In the genomic region with DNA sequence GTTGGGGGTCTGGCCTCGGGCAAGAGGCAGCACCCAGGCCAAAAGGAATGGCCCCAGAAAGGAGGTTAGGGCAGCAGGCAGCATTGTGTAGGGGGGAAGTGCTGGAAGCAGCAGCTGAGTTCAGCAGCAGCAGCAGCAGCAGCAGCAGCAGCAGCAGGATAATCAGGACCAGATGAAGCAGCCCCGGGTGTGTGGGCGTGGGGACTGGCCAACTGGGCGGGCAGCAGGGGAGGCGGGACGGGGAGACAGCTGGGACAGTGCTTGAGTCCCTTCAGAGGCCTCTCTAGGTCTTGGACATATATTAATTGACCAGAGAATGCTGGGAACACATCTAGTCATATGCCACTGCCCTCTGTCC, we compare ENCODE assay signal across 9 mouse cellular contexts. TPM values are rescaled to one million over a fixed set of nuclear protein-coding genes. Genes with fewer than 3 reads are reported as not detected.
DNase-seq lines count a peak whose midpoint lies in the region; ATAC-seq and TF ChIP-seq lines count a peak whose summit lies in the region.
"Had no signal": no experiment of that assay in that cellular context is flagged by ENCODE, and none has a peak within 500 bp of the region (broad histone marks: within the 10 kb centered on the region; RNA-seq: fewer than 3 reads in every experiment).

No protein-coding gene starts in this region.

- peak; percentile 82 for ATAC-seq in lung, embryonic 15.5 days (ENCODE audit: borderline replicate concordance, extremely low read depth, low FRiP score, low TSS enrichment)
- no peak for ATAC-seq in CD4-positive, CD25-positive, alpha-beta regulatory T cell, adult 4 months

- peak overlapping the region; percentile 55 for H3K4me2 ChIP-seq in lung, embryonic 15.5 days

- H3K9ac ChIP-seq in heart, adult 2 months (ENCODE audit: low read depth, low read length) = peak overlapping the region; percentile 61
- peak overlapping the region; percentile 29; the same call in 1 of the 2 replicates for H3K9ac ChIP-seq in lung, embryonic 15.5 days

- H3K79me2 ChIP-seq in heart, adult 2 months (replicated peaks; ENCODE audit: control insufficient read depth, insufficient read depth, low read length) = no peaks in the 10 kb centered on the region

- H3K4me1 ChIP-seq in heart, adult 2 months (ENCODE audit: control insufficient read depth, insufficient read depth, low read length) = peaks cover 10% of the 10 kb centered on the region
- peaks cover 54% of the 10 kb centered on the region for H3K4me1 ChIP-seq in lung, embryonic 15.5 days

- H3K27me3 ChIP-seq in heart, adult 2 months (ENCODE audit: control insufficient read depth, insufficient read depth, low read length) = no peaks in the 10 kb centered on the region
- no peaks in the 10 kb centered on the region for H3K27me3 ChIP-seq in lung, embryonic 15.5 days

- TF ChIP-seq POLR2A in heart, adult 2 months (IDR thresholded peaks at IDR 0.05; ENCODE audit: insufficient read depth, low read depth, low read length) = peak; percentile 51; the same call in 1 of the 2 replicates

- DNase-seq in urinary bladder, postnatal 14 days (ENCODE audit: low spot score) = peak; percentile 70
- DNase-seq in urinary bladder, postnatal 10 days (ENCODE audit: low spot score) = no peak
- DNase-seq in heart, adult 2 months = peak; percentile 81 to 82
- peak; percentile 44 for DNase-seq in kidney, adult 18-20 months
- peak; percentile 82 for DNase-seq in testis, postnatal 10 days (ENCODE audit: low spot score)
- no peak for DNase-seq in right cerebral cortex, adult 18-20 months

- H3K9me3 ChIP-seq in lung, embryonic 15.5 days = no peaks in the 10 kb centered on the region

- 4% methylated on average over 6 of the region's 6 CpGs for WGBS in heart, adult 2 months
- 5% methylated on average over 6 of the region's 6 CpGs for WGBS in lung, embryonic 15.5 days

- no peaks in the 10 kb centered on the region for H3K36me3 ChIP-seq in heart, adult 2 months (ENCODE audit: control insufficient read depth, insufficient read depth, low read length)
- H3K36me3 ChIP-seq in lung, embryonic 15.5 days = peaks cover 15% of the 10 kb centered on the region

- H3K4me3 ChIP-seq in heart, adult 2 months = peak overlapping the region; percentile 43
- H3K4me3 ChIP-seq in lung, embryonic 15.5 days = peak overlapping the region; percentile 38

- H3K27ac ChIP-seq in heart, adult 2 months = peak overlapping the region; percentile 78
- H3K27ac ChIP-seq in lung, embryonic 15.5 days = peak overlapping the region; percentile 93
- H3K27ac ChIP-seq: macrophage had no signal

- no peak for TF ChIP-seq CTCF in heart, adult 2 months (IDR thresholded peaks at IDR 0.05)

- intact Hi-C loops in heart, adult 2 months (cut with DNase I) = no loop called here

- TF ChIP-seq EP300 in heart, adult 2 months (IDR thresholded peaks at IDR 0.05; ENCODE audit: insufficient read depth, low read depth, low read length) = no peak

RNA-seq across cellular contexts. Expression of a gene that starts 2.4 kb away (rescaled TPM):
- total RNA-seq in heart, adult 2 months (2021) = 10 to 100 TPM; 35.9 to 50.8 TPM
- 87.0 and 109 TPM in 2 replicates for polyA plus RNA-seq in heart, adult 2 months (2012; rRNA removed)
- polyA plus RNA-seq in lung, embryonic 15.5 days (2015; fragmentation: Nextera tagmentation; extraction: Ambion mirVana) = 130 TPM in 2 replicates
- polyA plus RNA-seq in CD4-positive, CD25-positive, alpha-beta regulatory T cell, adult 4 months (2017; shearing (Covaris generic)) = 1 to 10 TPM in 1 of 2 experiments, not detected in 1; 1.4 TPM

RNA-seq across cellular contexts. Expression of a gene that starts 10.4 kb away (rescaled TPM):
- 10 to 100 TPM; 10.7 to 16.3 TPM for total RNA-seq in heart, adult 2 months (2021)
- polyA plus RNA-seq in heart, adult 2 months (2012; rRNA removed) = 20.7 and 32.3 TPM in 2 replicates
- 31.6 and 32.8 TPM in 2 replicates for polyA plus RNA-seq in lung, embryonic 15.5 days (2015; fragmentation: Nextera tagmentation; extraction: Ambion mirVana)
- polyA plus RNA-seq in CD4-positive, CD25-positive, alpha-beta regulatory T cell, adult 4 months (2017; shearing (Covaris generic)) = 10 to 100 TPM; 27.3 to 28.8 TPM

RNA-seq across cellular contexts. Expression of a gene that starts 17.6 kb away (rescaled TPM):
- under 1 TPM; 0.13 to 0.34 TPM for total RNA-seq in heart, adult 2 months (2021)
- polyA plus RNA-seq in heart, adult 2 months (2012; rRNA removed) = 0.29 and 0.35 TPM in 2 replicates
- polyA plus RNA-seq in lung, embryonic 15.5 days (2015; fragmentation: Nextera tagmentation; extraction: Ambion mirVana) = 0.08 and 0.21 TPM in 2 replicates
- under 1 TPM; 0.46 to 0.49 TPM for polyA plus RNA-seq in CD4-positive, CD25-positive, alpha-beta regulatory T cell, adult 4 months (2017; shearing (Covaris generic))
- polyA plus RNA-seq: macrophage had no signal

RNA-seq across cellular contexts. Expression of a gene that starts 17.7 kb away (rescaled TPM):
- 10 to 100 TPM; 17.1 to 20.0 TPM for total RNA-seq in heart, adult 2 months (2021)
- 24.8 and 29.1 TPM in 2 replicates for polyA plus RNA-seq in heart, adult 2 months (2012; rRNA removed)
- polyA plus RNA-seq in lung, embryonic 15.5 days (2015; fragmentation: Nextera tagmentation; extraction: Ambion mirVana) = 35.7 and 37.1 TPM in 2 replicates
- 10 to 100 TPM; 46.5 to 81.2 TPM for polyA plus RNA-seq in CD4-positive, CD25-positive, alpha-beta regulatory T cell, adult 4 months (2017; shearing (Covaris generic))

RNA-seq across cellular contexts. Expression of a gene that starts 17.8 kb away (rescaled TPM):
- 1 to 10 TPM; 2.8 to 4.3 TPM for total RNA-seq in heart, adult 2 months (2021)
- polyA plus RNA-seq in heart, adult 2 months (2012; rRNA removed) = 7.3 and 9.5 TPM in 2 replicates
- 9.4 and 9.6 TPM in 2 replicates for polyA plus RNA-seq in lung, embryonic 15.5 days (2015; fragmentation: Nextera tagmentation; extraction: Ambion mirVana)
- 10 to 100 TPM; 11.5 to 15.5 TPM for polyA plus RNA-seq in CD4-positive, CD25-positive, alpha-beta regulatory T cell, adult 4 months (2017; shearing (Covaris generic))

Comparison
In these comparisons a context has a peak if more than half of its experiments do, and no peak if none do; other contexts are left out.
1. DNase-seq: peak in urinary bladder, postnatal 14 days (single experiment), heart, adult 2 months (2 of 2), kidney, adult 18-20 months (single experiment) and testis, postnatal 10 days (single experiment); none in urinary bladder, postnatal 10 days (single experiment) and right cerebral cortex, adult 18-20 months (single experiment).
2. RNA of a gene that starts 2.4 kb away (polyA plus RNA-seq): 130 TPM in lung, embryonic 15.5 days and 87.0 to 109 TPM in heart, adult 2 months; 1.4 TPM in CD4-positive, CD25-positive, alpha-beta regulatory T cell, adult 4 months; every median in the first group is over 10 times any median in the second.